Mouse (Mus musculus) kidney, postnatal 0 days (tissue): ENCODE results near the gene Gnaq. TPM values are rescaled to one million over a fixed set of nuclear protein-coding genes. Genes with fewer than 3 reads are reported as not detected.

ENCODE experiments used
- ATAC-seq: fragments of 200-750 bp; cut with Nextera tagmentation; replicated peaks from 2 replicates; pipeline ENCODE4 v1.8.0; 2017; ENCODE audit warnings: low read depth, moderate number of reproducible peaks, moderate TSS enrichment, moderate library complexity; ENCODE audit not compliant: low FRiP score
- DNase-seq: peaks from one replicate; pipeline ENCODE4 v3.0.0-alpha.2; 2016; ENCODE audit warnings: low spot score
- H3K27ac ChIP-seq: fragments of 300-500 bp; sonication (generic); 2 replicates; pipeline ENCODE4 v1.5.1; 2014; ENCODE audit warnings: mild to moderate bottlenecking
- H3K27me3 ChIP-seq: fragments of 300-500 bp; sonication (generic); 2 replicates; pipeline ENCODE4 v1.6.1; 2014; ENCODE audit warnings: low read length, mixed read lengths; ENCODE audit not compliant: insufficient read depth
- H3K36me3 ChIP-seq: fragments of 300-500 bp; sonication (generic); 2 replicates; pipeline ENCODE4 v1.6.1; 2014; ENCODE audit warnings: low read length, mixed read lengths; ENCODE audit not compliant: insufficient read depth
- H3K4me1 ChIP-seq: fragments of 300-500 bp; sonication (generic); replicated peaks from 2 replicates; pipeline ENCODE4 v1.6.1; 2014; ENCODE audit warnings: antibody characterized with exemption, low read length, mixed read lengths; ENCODE audit not compliant: insufficient read depth
- H3K4me2 ChIP-seq: fragments of 300-500 bp; sonication (generic); 2 replicates; pipeline ENCODE4 v1.6.1; 2014; ENCODE audit warnings: mild to moderate bottlenecking, low read length, moderate library complexity, mixed read lengths
- H3K4me3 ChIP-seq: fragments of 300-500 bp; sonication (generic); replicated peaks from 2 replicates; pipeline ENCODE4 v1.5.1; 2014; ENCODE audit warnings: low read depth, low read length
- H3K9ac ChIP-seq: fragments of 300-500 bp; sonication (generic); 2 replicates; pipeline ENCODE4 v1.6.1; 2014; ENCODE audit warnings: low read depth, low read length
- H3K9me3 ChIP-seq: fragments of 300-500 bp; sonication (generic); replicated peaks from 2 replicates; pipeline ENCODE4 v1.6.1; 2016; ENCODE audit warnings: low read length, inconsistent platforms, mixed read lengths
- CTCF ChIP-seq: IDR thresholded peaks from 2 replicates; pipeline ENCODE4 v1.5.1; 2016; ENCODE audit warnings: antibody characterized with exemption, low read depth, mild to moderate bottlenecking, moderate library complexity
- WGBS: fragments of 180-500 bp; shearing (Covaris S2); extraction: QIAGEN DNeasy Blood & Tissue Kit; methylation state at CpG from one replicate; pipeline ENCODE4 v1.1.7; 2014; 5-methylcytosine and 5-hydroxymethylcytosine counted together
- microRNA-seq: library from miRNA; unstranded; fragments of <30 nt; microRNA quantifications from one replicate; pipeline ENCODE4, GENCODE M21; 2016
- polyA plus RNA-seq: library from polyadenylated mRNA; unstranded; fragments of >200 nt; fragmentation: Nextera tagmentation; extraction: Ambion mirVana; gene quantifications from 2 replicates; pipeline ENCODE4 v1.2.1, GENCODE M21; 2015

Gene Gnaq
- polyA plus RNA-seq, 1 experiment from 2014 or later = 27.2 TPM

GRCm38 (mm10) chr19:16431368-16431767 is 298.7 kb downstream of the Gnaq start:
- peaks cover 10% of the 10 kb centered on the region for H3K4me1 ChIP-seq
- H3K9me3 ChIP-seq = no peaks in the 10 kb centered on the region
- ATAC-seq (no peak), DNase-seq (no peak)
- no peak overlapping the region for H3K27ac ChIP-seq
- H3K9ac ChIP-seq = no peak overlapping the region
- H3K36me3 ChIP-seq = no peaks in the 10 kb centered on the region
- no peak for TF ChIP-seq CTCF
- no peaks in the 10 kb centered on the region for H3K27me3 ChIP-seq
- WGBS = 77% methylated on average over 8 of the region's 8 CpGs
- H3K4me3 ChIP-seq = no peak overlapping the region
- no peak overlapping the region for H3K4me2 ChIP-seq

GRCm38 (mm10) chr19:16434879-16435278 is 302.2 kb downstream of the Gnaq start:
- peak; percentile 73 for TF ChIP-seq CTCF
- DNase-seq (peak; percentile 85), ATAC-seq (no peak)
- H3K36me3 ChIP-seq = no peaks in the 10 kb centered on the region
- no peaks in the 10 kb centered on the region for H3K9me3 ChIP-seq
- peak overlapping the region; percentile 44 for H3K4me3 ChIP-seq
- no peak overlapping the region for H3K27ac ChIP-seq
- H3K9ac ChIP-seq = no peak overlapping the region
- H3K27me3 ChIP-seq = no peaks in the 10 kb centered on the region
- H3K4me1 ChIP-seq = peaks cover 21% of the 10 kb centered on the region
- 18% methylated on average over 9 of the region's 9 CpGs for WGBS
- H3K4me2 ChIP-seq = peak overlapping the region; percentile 76

DNA sequence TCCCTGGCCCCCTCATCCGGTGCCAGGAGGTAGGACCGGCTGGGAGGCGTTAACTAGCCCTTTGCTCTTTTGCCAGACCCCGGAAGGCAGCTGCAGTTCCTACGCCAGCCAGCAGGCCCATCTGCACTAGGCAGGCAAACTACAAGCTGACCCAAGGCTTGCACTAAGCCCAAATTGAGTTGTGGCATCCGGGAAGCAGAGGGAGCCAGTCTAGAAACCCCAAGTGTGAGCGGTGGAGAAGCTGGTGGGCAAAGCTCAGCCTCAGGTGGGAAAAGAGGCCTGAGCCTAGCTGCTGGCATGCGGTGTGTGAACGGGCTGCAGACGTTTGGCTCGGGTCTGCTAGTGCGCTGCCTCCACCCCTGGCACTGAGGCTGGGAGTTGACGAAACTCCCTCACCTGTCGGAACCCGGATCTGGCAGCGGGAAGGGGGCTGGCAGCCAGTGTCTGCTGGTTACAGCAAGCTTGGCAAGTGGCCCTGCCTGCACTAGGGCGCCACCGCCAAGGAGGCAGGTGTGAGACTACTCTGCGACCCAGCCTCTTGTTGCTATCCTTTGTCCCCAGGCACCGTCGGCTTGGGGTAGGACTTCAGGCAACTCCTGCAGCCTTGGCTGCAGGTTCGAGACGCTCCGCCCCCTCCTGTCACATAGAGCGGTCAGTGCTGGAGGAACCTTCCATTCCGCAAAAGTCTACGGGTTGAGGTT is 303.1 kb downstream of the Gnaq start, which contains the start of gene Gna14:
Gene Gna14, plus strand, starts transcription at position 232 of the 701 bp plus-strand sequence.
- Histone ChIP-seq H3K4me1 (peaks cover 21% of the 10 kb centered on the region), H3K4me2 (peak within 1 kb of the TSS; percentile 76), H3K4me3 (peak within 1 kb of the TSS; percentile 44), H3K36me3 (no peaks in the 10 kb centered on the region), H3K27ac (peak within 1 kb of the TSS; percentile 67; the same call in 1 of the 2 replicates), H3K9me3 (no peaks in the 10 kb centered on the region), H3K9ac (peak within 1 kb of the TSS; percentile 62), H3K27me3 (no peaks in the 10 kb centered on the region)
- DNase-seq = peak; percentile 85
- WGBS = 1% methylated on average over 27 of the region's 27 CpGs
- ATAC-seq = peak; percentile 83
- TF ChIP-seq CTCF = peak; percentile 75

DNA sequence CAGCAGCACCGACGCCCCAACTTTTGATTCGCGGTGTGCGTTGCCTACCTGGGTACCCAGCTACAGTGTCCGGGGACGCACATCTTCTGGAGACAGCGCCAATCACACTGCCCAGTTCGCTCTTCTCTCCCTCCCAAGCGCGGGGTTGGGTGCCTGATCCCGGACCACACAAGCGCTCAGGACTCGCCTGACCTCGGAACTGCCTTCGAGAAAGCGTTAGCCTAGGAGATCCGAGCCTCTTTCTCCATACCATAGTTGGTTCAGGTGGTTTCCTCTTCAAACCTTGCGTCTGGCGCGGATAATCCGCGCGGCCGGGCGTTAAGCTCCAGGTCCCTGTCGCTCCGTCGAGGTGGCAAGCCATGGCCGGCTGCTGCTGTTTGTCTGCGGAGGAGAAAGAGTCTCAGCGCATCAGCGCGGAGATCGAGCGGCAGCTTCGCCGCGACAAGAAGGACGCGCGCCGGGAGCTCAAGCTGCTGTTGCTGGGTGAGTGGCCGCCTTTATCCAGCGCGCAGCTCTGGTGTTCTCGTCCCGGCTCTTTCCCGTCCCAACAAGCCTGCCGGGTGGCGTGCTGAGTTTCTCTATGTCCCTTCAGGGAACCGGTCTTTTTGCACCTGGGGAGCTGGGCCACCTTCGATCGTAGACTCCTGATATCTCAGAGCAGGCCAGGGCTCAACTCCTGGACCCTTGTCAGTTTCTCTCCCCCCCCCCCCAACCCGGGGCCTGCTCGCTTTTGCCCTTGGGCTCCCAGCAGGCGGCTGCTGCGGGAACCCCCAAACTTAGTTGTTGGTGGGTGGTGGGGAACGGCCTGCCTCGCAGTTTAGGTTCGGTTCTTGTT is 303.9 kb downstream of the Gnaq start:
- ATAC-seq (no peak), DNase-seq (peak; percentile 47)
- Histone ChIP-seq H3K4me2 (peak overlapping the region; percentile 76), H3K36me3 (no peaks in the 10 kb centered on the region), H3K9ac (peak overlapping the region; percentile 62), H3K4me3 (peak overlapping the region; percentile 44), H3K4me1 (peaks cover 21% of the 10 kb centered on the region), H3K27me3 (no peaks in the 10 kb centered on the region), H3K9me3 (no peaks in the 10 kb centered on the region), H3K27ac (peak overlapping the region; percentile 67)
- WGBS = 6% methylated on average over 61 of the region's 61 CpGs
- no peak for TF ChIP-seq CTCF

Small RNAs within 50 kb of the gene (microRNA-seq; reads per million reads assigned to microRNA genes)
- not detected for gene Mir496b

Other genes starting within 250 kb of the Gnaq start
- 55.0 and 55.2 TPM in 2 replicates for gene Psat1, start 185.5 kb upstream of the Gnaq start, polyA plus RNA-seq
- 15.3 and 16.9 TPM in 2 replicates for gene Cep78, start 147.8 kb upstream of the Gnaq start, polyA plus RNA-seq